Mouse (Mus musculus) forebrain, embryonic 11.5 days (tissue): Measurements from ENCODE around the gene Wfdc21. TPM values are rescaled to one million over a fixed set of nuclear protein-coding genes. Genes with fewer than 3 reads are reported as not detected.

Source experiments
- ATAC-seq: fragments of 200-750 bp; cut with Nextera tagmentation; replicated peaks from 2 replicates; pipeline ENCODE4 v1.8.0; 2017; ENCODE audit warnings: moderate TSS enrichment; ENCODE audit not compliant: low FRiP score
- DNase-seq: peaks from one replicate; pipeline ENCODE4 v3.0.0-alpha.2; 2017; ENCODE audit warnings: low spot score
- H3K27ac ChIP-seq: fragments of 300-500 bp; sonication (generic); 2 replicates; pipeline ENCODE4 v1.5.1; 2014; ENCODE audit warnings: low read depth, low read length
- H3K27me3 ChIP-seq: fragments of 300-500 bp; sonication (generic); 2 replicates; pipeline ENCODE4 v1.6.1; 2014; ENCODE audit warnings: mild to moderate bottlenecking, low read length, mixed read lengths; ENCODE audit not compliant: control insufficient read depth, insufficient read depth
- H3K36me3 ChIP-seq: fragments of 300-500 bp; sonication (generic); 2 replicates; pipeline ENCODE4 v1.6.1; 2014; ENCODE audit warnings: mild to moderate bottlenecking, low read length, moderate library complexity, mixed read lengths; ENCODE audit not compliant: control insufficient read depth, insufficient read depth
- H3K4me1 ChIP-seq: fragments of 300-500 bp; sonication (generic); replicated peaks from 2 replicates; pipeline ENCODE4 v1.6.1; 2014; ENCODE audit warnings: low read length, mixed read lengths; ENCODE audit not compliant: control insufficient read depth, insufficient read depth
- H3K4me2 ChIP-seq: fragments of 300-500 bp; sonication (generic); 2 replicates; pipeline ENCODE4 v1.6.1; 2014; ENCODE audit warnings: low read depth, mild to moderate bottlenecking, low read length, moderate library complexity, mixed read lengths; ENCODE audit not compliant: severe bottlenecking
- H3K4me3 ChIP-seq: fragments of 300-500 bp; sonication (generic); 2 replicates; pipeline ENCODE4 v1.5.1; 2014; ENCODE audit warnings: low read depth, low read length
- H3K9ac ChIP-seq: fragments of 300-500 bp; sonication (generic); 2 replicates; pipeline ENCODE4 v1.6.1; 2014; ENCODE audit warnings: low read length
- H3K9me3 ChIP-seq: fragments of 300-500 bp; sonication (generic); 2 replicates; pipeline ENCODE4 v1.6.1; 2016; ENCODE audit warnings: low read length, mixed read lengths; ENCODE audit not compliant: control insufficient read depth
- WGBS: fragments of 180-500 bp; shearing (Covaris S2); extraction: QIAGEN DNeasy Blood & Tissue Kit; methylation state at CpG from one replicate; pipeline ENCODE4 v1.1.7; 2014; 5-methylcytosine and 5-hydroxymethylcytosine counted together
- polyA plus RNA-seq: library from polyadenylated mRNA; unstranded; fragments of >200 nt; fragmentation: Nextera tagmentation; extraction: Ambion mirVana; gene quantifications from 2 replicates; pipeline ENCODE4 v1.2.1, GENCODE M21; 2014

Wfdc21 gene
- polyA plus RNA-seq, 1 experiment from 2014 or later, result not detected

GRCm38 (mm10) chr11:83768976-83769375, 22.2 kb downstream of the Wfdc21 start:
- peaks cover 15% of the 10 kb centered on the region for H3K36me3 ChIP-seq
- ATAC-seq (no peak), DNase-seq (no peak)
- H3K9ac ChIP-seq, result no peak overlapping the region
- H3K27me3 ChIP-seq, result no peaks in the 10 kb centered on the region
- 87% methylated on average over 4 of the region's 4 CpGs for WGBS
- H3K4me1 ChIP-seq, result no peaks in the 10 kb centered on the region
- H3K4me3 ChIP-seq, result no peak overlapping the region
- no peak overlapping the region for H3K4me2 ChIP-seq
- H3K27ac ChIP-seq, result no peak overlapping the region
- H3K9me3 ChIP-seq, result no peaks in the 10 kb centered on the region

- Histone ChIP-seq H3K4me1 (no peaks in the 10 kb centered on the region), H3K27me3 (no peaks in the 10 kb centered on the region), H3K27ac (no peak overlapping the region), H3K9me3 (no peaks in the 10 kb centered on the region), H3K4me3 (no peak overlapping the region), H3K9ac (no peak overlapping the region), H3K4me2 (no peak overlapping the region), H3K36me3 (peaks cover 13% of the 10 kb centered on the region)
- DNase-seq, result no peak
- 97% methylated on average over 7 of the region's 7 CpGs for WGBS
- no peak for ATAC-seq
Measured at GRCm38 (mm10) chr11:83771014-83771413, 24.3 kb downstream of the Wfdc21 start.

GRCm38 (mm10) chr11:83772341-83772740, 25.6 kb downstream of the Wfdc21 start:
- WGBS, result 96% methylated on average over 6 of the region's 6 CpGs
- no peak overlapping the region for H3K9ac ChIP-seq
- DNase-seq (no peak), ATAC-seq (no peak)
- no peak overlapping the region for H3K27ac ChIP-seq
- H3K4me1 ChIP-seq, result no peaks in the 10 kb centered on the region
- no peak overlapping the region for H3K4me2 ChIP-seq
- no peaks in the 10 kb centered on the region for H3K27me3 ChIP-seq
- H3K9me3 ChIP-seq, result no peaks in the 10 kb centered on the region
- H3K4me3 ChIP-seq, result no peak overlapping the region
- peaks cover 15% of the 10 kb centered on the region for H3K36me3 ChIP-seq

GRCm38 (mm10) chr11:83773691-83774090, 27.0 kb downstream of the Wfdc21 start:
- Histone ChIP-seq H3K36me3 (peaks cover 10% of the 10 kb centered on the region), H3K27me3 (no peaks in the 10 kb centered on the region), H3K27ac (no peak overlapping the region), H3K4me2 (no peak overlapping the region), H3K4me3 (no peak overlapping the region), H3K9ac (no peak overlapping the region), H3K9me3 (no peaks in the 10 kb centered on the region), H3K4me1 (no peaks in the 10 kb centered on the region)
- DNase-seq (no peak), ATAC-seq (no peak)
- WGBS, result 95% methylated on average over 16 of the region's 16 CpGs

- Histone ChIP-seq H3K4me1 (no peaks in the 10 kb centered on the region), H3K36me3 (peaks cover 8% of the 10 kb centered on the region; the same call in 1 of the 2 replicates), H3K4me2 (no peak overlapping the region), H3K27me3 (no peaks in the 10 kb centered on the region), H3K4me3 (no peak overlapping the region), H3K9me3 (no peaks in the 10 kb centered on the region), H3K27ac (no peak overlapping the region), H3K9ac (no peak overlapping the region)
- ATAC-seq, result no peak
- DNase-seq, result no peak
- WGBS, result 95% methylated on average over 11 of the region's 11 CpGs
Measured at GRCm38 (mm10) chr11:83774324-83774723, 27.6 kb downstream of the Wfdc21 start.

- WGBS, result 92% methylated on average over 8 of the region's 8 CpGs
- no peak overlapping the region for H3K4me2 ChIP-seq
- H3K4me1 ChIP-seq, result no peaks in the 10 kb centered on the region
- no peaks in the 10 kb centered on the region for H3K9me3 ChIP-seq
- H3K27ac ChIP-seq, result no peak overlapping the region
- no peak overlapping the region for H3K9ac ChIP-seq
- no peak overlapping the region for H3K4me3 ChIP-seq
- no peaks in the 10 kb centered on the region for H3K27me3 ChIP-seq
- no peak for ATAC-seq
- no peak for DNase-seq
- peaks cover 19% of the 10 kb centered on the region for H3K36me3 ChIP-seq
Measured at GRCm38 (mm10) chr11:83776798-83777197, 30.1 kb downstream of the Wfdc21 start.

GRCm38 (mm10) chr11:83783931-83784600, 37.3 kb downstream of the Wfdc21 start:
- no peak for DNase-seq
- Histone ChIP-seq H3K4me1 (no peaks in the 10 kb centered on the region), H3K9me3 (no peaks in the 10 kb centered on the region), H3K4me2 (no peak overlapping the region), H3K27me3 (no peaks in the 10 kb centered on the region), H3K9ac (no peak overlapping the region), H3K36me3 (peaks cover 11% of the 10 kb centered on the region), H3K4me3 (no peak overlapping the region), H3K27ac (no peak overlapping the region)
- no peak for ATAC-seq
- WGBS, result 92% methylated on average over 14 of the region's 14 CpGs

- ATAC-seq (no peak), DNase-seq (no peak)
- Histone ChIP-seq H3K9me3 (no peaks in the 10 kb centered on the region), H3K36me3 (peaks cover 11% of the 10 kb centered on the region), H3K4me2 (no peak overlapping the region), H3K4me1 (no peaks in the 10 kb centered on the region), H3K27me3 (no peaks in the 10 kb centered on the region), H3K9ac (no peak overlapping the region), H3K27ac (no peak overlapping the region), H3K4me3 (no peak overlapping the region)
- 90% methylated on average over 2 of the region's 2 CpGs for WGBS
Measured at GRCm38 (mm10) chr11:83784661-83785060, 37.9 kb downstream of the Wfdc21 start.

- WGBS, result 18% methylated on average over 2 of the region's 2 CpGs
- ATAC-seq, result no peak
- Histone ChIP-seq H3K36me3 (peaks cover 5% of the 10 kb centered on the region), H3K27ac (no peak overlapping the region), H3K4me2 (no peak overlapping the region), H3K9ac (no peak overlapping the region), H3K4me1 (no peaks in the 10 kb centered on the region), H3K4me3 (no peak overlapping the region), H3K27me3 (no peaks in the 10 kb centered on the region), H3K9me3 (no peaks in the 10 kb centered on the region)
- DNase-seq, result peak; percentile 70
Measured at GRCm38 (mm10) chr11:83785366-83785765, 38.6 kb downstream of the Wfdc21 start.
